Mouse (Mus musculus): ENCODE data around the gene Arhgap30. TPM values are rescaled to one million over a fixed set of nuclear protein-coding genes. Genes with fewer than 3 reads are reported as not detected.

Gene Arhgap30
- total RNA-seq, 2 experiments from 2014 or later, result 2.1 to 2.5 TPM

DNA sequence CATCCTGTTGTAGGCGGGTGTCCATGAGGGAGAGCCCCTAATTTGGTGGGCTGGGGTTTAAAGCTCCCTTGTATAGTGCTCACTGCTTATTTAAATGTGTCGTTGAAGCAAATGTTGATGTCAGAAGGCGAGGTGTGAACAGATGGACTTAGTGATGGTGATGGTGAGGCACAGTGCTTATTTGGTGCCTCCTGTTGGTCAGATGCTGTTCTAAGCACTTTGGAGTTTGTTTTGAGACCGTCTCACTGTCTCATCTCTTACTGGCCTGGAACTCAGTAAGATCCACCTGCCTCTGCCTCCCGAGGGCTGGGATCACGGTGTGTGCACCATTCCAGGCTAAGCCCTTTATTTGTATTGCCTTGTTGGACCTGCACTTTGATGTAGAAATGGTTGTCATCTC is 66.2 kb downstream of the Arhgap30 start:
- intact Hi-C loops (cut with DNase I), result no loop called here

DNA sequence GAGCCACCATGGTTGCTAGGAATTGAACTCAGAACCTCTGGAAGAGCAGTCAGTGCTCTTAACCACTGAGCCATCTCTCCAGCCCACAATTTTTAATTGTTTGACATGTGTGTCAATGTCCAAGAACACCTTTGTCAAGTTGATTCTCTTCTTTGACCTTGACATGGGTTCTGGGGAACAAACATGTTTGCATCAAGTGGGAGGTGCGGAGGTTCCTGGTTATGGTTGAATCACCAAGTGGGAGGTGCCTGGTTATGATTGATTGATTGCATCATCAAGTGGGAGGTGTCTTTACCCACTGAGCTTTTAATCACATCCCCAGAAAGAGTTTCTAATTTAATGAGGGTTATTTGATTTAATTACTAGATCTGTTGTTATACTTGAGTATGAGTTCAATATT is 68.8 kb downstream of the Arhgap30 start:
- DNase-seq, result no peak
- intact Hi-C loops (cut with DNase I), result no loop called here

More for the DNA sequence above, 66.2 kb downstream of the Arhgap30 start:
- DNase-seq, result no peak

DNA sequence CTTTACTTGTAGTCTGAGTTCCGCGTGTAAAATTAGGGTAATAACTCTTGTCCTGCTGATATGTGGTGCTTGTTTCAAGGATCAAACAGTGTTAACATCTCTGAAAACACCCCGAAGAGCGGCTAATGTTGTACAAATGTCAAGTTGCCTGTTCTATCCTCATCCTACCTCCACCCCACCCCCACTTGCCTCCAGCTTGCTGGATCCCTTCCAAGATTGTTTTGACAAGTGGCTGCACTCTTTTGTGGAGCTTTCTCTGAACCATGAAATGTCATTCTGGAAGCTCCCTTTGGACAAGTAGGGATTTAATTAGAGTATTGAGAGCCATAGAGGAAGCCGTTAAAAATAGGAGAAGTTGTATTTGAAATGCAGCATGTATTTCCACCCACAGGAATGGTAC is 71.0 kb downstream of the Arhgap30 start:
- DNase-seq, result no peak
- intact Hi-C loops (cut with DNase I), result no loop called here

Other genes with a start within 250 kb of the Arhgap30 start
- gene Sdhc, start 238.4 kb upstream of the Arhgap30 start, total RNA-seq (2021), result 1,000 to 10,000 TPM in 1 of 2 experiments, 100 to 1,000 TPM in 1; 973 to 1,003 TPM
- 10 to 100 TPM; 11.0 to 18.1 TPM for gene Mpz, start 238.2 kb upstream of the Arhgap30 start, total RNA-seq (2021)
- 100 to 1,000 TPM; 136 to 146 TPM for gene Pcp4l1, start 192.7 kb upstream of the Arhgap30 start, total RNA-seq (2021)
- not detected for gene Nr1i3, start 175.0 kb upstream of the Arhgap30 start, total RNA-seq (2021)
- 10 to 100 TPM; 88.9 to 95.9 TPM for gene Tomm40l, start 166.4 kb upstream of the Arhgap30 start, total RNA-seq (2021)
- 1 to 10 TPM; 2.3 to 4.2 TPM for gene Apoa2, start 163.9 kb upstream of the Arhgap30 start, total RNA-seq (2021)
- 1 to 10 TPM; 9.0 to 9.6 TPM for gene Fcer1g, start 154.6 kb upstream of the Arhgap30 start, total RNA-seq (2021)
- 1 to 10 TPM; 5.1 to 7.8 TPM for gene Adamts4, start 138.5 kb upstream of the Arhgap30 start, total RNA-seq (2021)
- 1,000 to 10,000 TPM; 1,054 to 1,076 TPM for gene Ndufs2, start 137.6 kb upstream of the Arhgap30 start, total RNA-seq (2021)
- gene B4galt3, start 118.6 kb upstream of the Arhgap30 start, total RNA-seq (2021), result 10 to 100 TPM; 28.0 to 28.6 TPM
- 10 to 100 TPM; 20.7 to 21.4 TPM for gene Ppox, start 107.8 kb upstream of the Arhgap30 start, total RNA-seq (2021)
- gene Usp21, start 101.0 kb upstream of the Arhgap30 start, total RNA-seq (2021), result 10 to 100 TPM; 20.7 to 26.8 TPM
- 100 to 1,000 TPM; 101 to 112 TPM for gene Ufc1, start 93.9 kb upstream of the Arhgap30 start, total RNA-seq (2021)
- 10 to 100 TPM; 23.6 to 26.3 TPM for gene Dedd, start 59.8 kb upstream of the Arhgap30 start, total RNA-seq (2021)
- gene Nit1, start 43.3 kb upstream of the Arhgap30 start, total RNA-seq (2021), result 10 to 100 TPM; 20.9 to 22.1 TPM
- gene Pfdn2, start 43.3 kb upstream of the Arhgap30 start, total RNA-seq (2021), result 10 to 100 TPM; 73.4 to 73.9 TPM
- under 1 TPM; 0.60 to 0.65 TPM for gene Klhdc9, start 28.2 kb upstream of the Arhgap30 start, total RNA-seq (2021)
- under 1 TPM in 1 of 2 experiments, not detected in 1; 0.22 TPM for gene Nectin4, start 18.9 kb upstream of the Arhgap30 start, total RNA-seq (2021)
- gene Usf1, start 22.4 kb downstream of the Arhgap30 start, total RNA-seq (2021), result 10 to 100 TPM; 50.4 to 51.3 TPM
- gene Tstd1, start 29.9 kb downstream of the Arhgap30 start, total RNA-seq (2021), result 1 to 10 TPM; 1.6 TPM
- gene F11r, start 48.6 kb downstream of the Arhgap30 start, total RNA-seq (2021), result 10 to 100 TPM; 59.4 to 65.1 TPM
- 1 to 10 TPM; 4.4 to 4.5 TPM for gene Alyref2, start 114.5 kb downstream of the Arhgap30 start, total RNA-seq (2021)
- gene Itln1, start 146.3 kb downstream of the Arhgap30 start, total RNA-seq (2021), result not detected
- under 1 TPM; 0.10 to 0.20 TPM for gene Cd244a, start 170.2 kb downstream of the Arhgap30 start, total RNA-seq (2021)
- under 1 TPM; 0.17 to 0.22 TPM for gene Ly9, start 218.5 kb downstream of the Arhgap30 start, total RNA-seq (2021)